Mouse (Mus musculus): Measurements from ENCODE around the gene Samm50. TPM values are rescaled to one million over a fixed set of nuclear protein-coding genes. Genes with fewer than 3 reads are reported as not detected.
A peak's percentile ranks its signal among the peaks of the same experiment; 100 is the strongest.

Samm50 gene
- total RNA-seq, 2 experiments from 2014 or later, result 174 to 210 TPM

DNA sequence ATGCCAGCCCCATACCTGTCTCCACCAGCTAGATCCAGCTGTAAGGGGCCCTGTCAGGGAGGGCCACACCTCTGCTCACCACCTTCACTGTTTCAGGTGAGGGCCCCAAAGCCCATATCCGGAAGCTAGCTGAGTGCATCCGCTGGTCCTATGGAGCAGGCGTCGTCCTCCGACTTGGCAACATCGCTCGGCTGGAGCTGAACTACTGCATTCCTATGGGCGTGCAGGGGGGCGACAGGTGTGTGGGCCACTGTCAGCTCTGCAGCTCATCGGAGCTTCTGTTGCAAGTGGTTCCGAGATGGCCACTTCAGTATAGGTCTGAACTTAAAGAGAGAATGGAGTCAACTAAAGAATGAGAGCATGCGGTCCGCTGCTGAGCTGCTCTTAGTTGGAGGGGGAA lies 18.9 kb downstream of the Samm50 start:
- no peak for DNase-seq (ENCODE audit: low spot score)

DNA sequence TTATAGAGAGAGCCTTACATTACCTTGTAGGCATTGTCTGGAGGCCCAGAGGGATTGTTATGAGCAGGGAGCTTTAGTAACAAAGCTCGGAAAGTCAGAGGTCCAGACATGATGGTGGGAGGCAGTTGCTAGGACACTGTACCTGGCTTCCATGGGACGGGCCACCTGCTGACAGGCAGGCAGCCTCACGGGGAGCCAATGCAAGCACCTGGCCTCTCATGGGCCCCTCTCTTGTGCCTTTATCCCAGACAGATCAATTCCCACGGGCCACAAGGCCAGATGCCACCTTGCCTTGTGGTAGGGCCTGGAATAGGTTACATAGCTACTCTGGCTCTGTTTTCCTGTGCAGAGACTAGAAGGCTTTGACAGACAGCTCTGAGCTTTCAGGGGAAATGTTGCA lies 19.5 kb downstream of the Samm50 start:
- no peak for DNase-seq (ENCODE audit: low spot score)

DNA sequence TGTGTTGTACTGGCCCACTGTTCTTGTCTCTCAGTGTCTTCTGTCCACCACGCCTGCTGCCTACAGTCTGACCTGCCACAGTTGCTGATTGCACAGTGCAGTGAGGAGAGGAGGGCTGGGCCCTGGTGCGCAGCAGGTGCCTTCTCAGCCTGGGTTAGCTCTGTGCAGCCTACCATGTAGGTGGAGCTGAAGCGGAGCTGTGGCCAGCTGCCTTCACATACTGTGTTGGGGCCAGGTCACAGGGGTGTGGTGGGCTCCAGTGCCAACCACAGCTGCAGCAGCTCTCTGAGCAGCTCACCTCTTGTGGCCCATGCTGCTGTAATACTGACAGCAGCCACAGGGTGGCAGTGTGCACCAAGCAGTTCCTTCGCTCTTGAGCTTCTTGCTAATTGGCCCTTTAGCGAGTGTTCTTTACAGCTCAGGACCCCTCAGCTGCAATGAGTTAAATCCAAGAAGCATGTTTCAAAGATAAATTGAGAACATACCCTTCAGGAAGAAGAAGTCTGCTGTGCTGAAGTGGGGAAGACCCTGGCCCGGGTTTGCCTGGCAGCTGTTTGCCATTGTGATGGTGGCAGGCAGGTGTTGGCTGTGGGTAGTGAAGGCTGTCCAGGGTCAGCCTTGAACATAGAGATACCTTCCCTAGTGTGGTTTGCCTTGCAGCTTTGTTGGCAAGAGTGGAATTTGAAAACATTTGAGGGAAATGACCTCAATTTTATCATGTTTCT lies 20.2 kb downstream of the Samm50 start:
- DNase-seq (ENCODE audit: low spot score), result peak; percentile 87

DNA sequence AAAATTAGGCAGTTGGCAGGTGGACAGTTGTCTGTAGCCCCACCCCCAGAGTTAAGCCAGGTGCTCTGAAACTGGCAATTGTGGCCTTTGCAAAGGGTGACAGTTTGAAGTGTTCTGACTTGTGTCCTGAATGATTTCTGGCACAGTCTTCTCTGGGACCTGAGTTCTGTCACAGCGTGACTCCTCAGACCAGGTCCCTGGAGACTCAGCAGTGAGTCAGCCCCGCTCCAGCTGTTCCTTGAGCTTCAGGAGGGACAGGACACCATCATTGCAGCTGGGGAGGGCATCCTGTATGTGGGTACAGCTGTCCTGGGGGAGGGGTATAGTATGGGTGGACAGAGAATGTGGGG lies 20.7 kb downstream of the Samm50 start:
- DNase-seq (ENCODE audit: low spot score), result peak; percentile 53

DNA sequence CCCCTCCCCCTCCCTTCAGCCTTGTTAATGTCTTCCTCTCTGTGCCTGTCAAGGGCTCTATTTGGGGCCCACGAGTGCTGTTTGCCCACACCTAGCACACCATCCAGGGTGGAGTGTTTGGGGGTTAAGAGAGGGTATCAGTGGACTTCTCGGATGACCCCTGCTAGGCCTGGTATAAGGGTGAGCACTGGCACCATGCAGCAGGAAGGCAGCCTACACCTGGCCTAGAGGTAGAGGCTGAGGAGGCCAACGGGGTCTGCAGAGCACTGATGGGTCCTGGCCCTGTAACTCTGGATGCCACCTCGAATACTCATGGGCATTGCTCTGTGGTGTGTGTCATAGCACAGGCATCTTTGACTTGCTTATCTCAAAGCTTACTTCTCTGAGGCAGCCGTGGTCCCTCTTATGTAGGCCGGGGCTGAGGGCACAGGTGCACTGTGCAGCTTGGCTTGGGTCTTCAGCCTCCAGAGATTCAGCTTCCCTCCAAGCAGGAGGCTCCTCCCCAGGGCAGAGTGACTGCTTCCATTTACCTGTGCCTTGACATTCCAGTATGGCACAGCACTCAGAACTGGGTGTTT lies 21.2 kb downstream of the Samm50 start:
- DNase-seq (ENCODE audit: low spot score), result no peak

DNA sequence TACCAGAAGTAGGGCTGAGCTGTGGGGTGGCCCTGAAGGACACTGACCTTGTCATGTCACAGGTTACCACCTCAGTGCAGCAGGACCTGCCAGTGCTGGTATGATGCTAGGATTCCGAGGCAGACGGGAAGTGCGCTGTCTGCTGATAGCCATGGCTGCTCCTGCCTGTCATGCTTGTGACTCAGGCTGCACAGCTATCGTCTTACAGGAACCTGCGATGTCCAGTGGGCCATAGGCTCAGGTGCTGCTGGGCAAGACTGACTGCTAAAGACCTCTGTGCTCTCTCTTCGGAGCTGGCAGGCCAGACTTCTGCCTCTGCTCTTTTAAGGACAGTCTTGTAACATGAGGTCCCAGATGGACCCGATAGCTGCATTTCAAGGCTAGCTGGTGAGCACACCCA lies 22.4 kb downstream of the Samm50 start:
- no peak for DNase-seq (ENCODE audit: low spot score)

DNA sequence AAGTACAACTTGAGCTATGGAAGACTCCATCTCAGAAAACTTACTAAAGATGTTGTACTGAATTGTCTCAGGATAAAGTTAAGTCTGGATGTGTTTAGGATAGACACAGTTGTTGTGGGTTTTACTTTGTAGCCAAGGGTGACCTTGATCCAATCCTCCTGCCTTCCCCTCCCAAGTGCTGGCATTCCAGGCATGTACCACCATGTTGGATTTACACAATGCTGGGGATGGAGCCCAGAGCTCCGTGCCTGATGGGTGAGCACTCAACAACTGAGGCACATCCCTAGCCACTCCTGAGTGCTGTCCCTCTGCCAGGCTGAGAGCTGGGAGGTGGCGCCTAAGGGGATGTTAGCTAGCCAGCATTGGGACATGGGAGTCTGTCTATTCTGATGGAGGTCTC lies 23.2 kb downstream of the Samm50 start:
- no peak for DNase-seq (ENCODE audit: low spot score)

DNA sequence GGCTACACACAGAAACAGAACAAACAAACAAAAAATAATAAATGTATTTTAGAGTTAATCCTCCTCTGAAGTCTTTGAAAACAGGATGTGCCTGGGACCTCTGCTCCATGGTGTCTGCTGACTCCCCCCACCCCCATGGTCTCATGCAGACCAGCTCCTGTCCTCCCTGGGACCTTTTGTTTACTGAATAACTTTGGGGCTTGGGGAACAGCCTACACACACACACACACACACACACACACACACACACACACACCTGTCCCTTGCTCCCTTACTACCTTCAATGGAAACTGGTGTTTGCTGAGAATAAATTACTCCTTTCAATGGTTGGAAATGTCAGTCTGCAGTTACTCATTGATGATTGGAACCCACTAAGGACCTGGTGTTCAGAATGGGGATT lies 24.0 kb downstream of the Samm50 start:
- DNase-seq (ENCODE audit: low spot score), result no peak

DNA sequence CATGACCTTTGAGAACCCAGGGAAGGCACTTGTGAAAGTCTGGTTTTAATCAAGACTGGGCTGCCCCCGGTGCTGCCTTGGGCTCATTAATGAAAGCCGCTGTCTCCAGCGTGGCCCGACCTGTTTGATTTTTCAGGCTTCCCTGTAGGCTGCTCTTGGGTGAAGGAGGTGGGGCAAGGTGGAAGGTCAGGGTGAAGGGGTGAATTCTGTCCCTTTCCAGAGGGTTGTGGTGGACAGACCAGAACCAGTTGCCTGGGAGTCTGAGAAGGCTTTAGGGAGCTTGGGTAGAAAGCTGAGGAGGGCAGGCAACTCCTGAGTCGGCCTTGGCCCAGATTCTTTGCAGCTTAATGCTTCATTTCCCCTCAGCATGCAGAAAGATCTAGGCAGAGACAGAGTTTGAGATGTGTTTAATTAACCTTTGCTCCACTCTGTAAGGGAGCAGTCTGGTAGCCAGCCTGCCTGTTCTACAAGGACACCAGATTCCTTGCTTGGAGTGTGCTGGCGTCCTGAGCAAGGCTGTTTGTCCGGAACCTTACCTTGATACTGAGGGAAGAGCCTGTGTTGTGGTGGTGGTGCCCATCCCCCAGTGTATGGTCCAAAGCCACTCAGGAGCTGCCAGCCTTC lies 24.5 kb downstream of the Samm50 start:
- no peak for DNase-seq (ENCODE audit: low spot score)

DNA sequence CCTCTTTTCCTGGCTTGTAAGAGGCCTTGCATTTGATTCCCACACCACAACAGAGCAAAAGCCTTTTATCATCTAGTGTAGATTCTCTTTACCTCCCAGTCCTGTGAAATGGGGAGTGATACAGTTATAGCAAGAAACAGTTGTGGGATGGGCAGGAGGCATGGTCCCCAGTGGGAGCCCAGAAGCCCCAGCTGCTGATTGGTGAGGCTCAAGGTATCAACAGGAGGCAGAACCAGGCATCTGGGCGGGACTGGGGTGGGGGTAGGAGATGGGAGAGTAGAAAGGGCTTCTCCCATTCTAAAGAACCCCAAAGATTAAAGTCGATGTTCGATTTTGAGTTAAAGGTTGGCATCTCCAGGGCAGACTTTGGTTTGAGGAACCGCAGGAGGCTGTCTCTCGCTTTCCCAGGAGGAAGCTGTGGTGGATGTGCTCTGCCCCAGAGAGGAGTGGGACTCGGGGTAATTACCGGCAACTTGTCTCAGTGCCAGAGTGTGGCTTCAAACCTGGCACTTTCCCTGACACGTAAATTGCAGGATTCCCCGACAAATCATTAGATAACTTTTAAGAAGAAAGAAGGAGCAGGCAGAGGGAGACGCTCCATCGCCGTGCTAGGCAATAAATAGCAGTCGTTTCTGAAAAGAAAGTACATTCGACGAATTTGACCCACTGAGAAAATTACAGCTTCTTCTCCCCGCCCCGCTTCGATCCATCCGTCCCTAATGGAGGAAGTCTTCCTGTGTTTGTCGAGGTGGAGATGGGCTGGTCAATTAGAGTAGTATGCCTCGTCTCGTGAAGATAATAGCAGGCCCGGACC lies 26.1 kb downstream of the Samm50 start:
- no peak for DNase-seq (ENCODE audit: low spot score)

DNA sequence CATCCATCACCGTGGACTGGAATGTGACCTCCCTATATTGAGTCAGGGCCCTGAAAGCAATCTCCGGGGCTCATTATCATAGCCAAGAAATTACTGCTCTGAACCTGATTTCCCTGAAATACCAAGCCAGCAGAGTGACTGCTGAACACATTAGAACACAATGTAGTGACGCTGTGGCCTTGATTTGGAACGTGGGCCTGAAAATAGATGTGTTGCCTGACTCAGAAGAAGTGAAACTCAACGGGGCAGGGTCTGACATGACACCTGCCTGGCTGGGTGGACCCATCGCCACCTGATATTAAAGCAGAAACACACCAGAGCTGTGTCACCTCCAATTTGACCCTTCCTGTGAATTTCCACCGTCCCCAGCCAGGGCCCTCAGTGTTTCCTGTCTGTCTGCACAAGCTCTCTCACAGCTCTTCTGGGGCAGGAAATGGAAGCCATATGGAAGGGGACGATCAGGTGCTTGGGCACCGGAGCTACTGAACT lies 26.8 kb downstream of the Samm50 start:
- DNase-seq (ENCODE audit: low spot score), result no peak

DNA sequence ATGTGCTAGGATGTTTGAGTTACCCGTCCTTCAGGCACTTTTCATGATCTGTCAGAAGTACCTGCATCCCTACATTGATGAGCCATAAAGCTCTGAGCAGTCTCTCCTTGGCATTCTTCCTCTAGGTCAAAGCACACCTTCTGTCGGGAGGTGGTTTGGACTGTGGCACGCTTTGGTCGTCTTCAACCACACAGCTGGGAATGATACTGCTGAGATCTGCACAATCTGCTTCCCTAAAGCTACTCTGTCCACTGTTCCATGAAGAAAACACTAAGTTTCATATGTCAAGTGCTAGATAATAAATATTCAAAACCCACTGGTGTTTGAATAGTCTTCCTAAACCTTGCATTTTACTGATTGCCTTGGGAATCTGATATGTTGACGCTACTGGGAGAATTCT lies 29.5 kb downstream of the Samm50 start:
- no peak for DNase-seq (ENCODE audit: low spot score)

DNA sequence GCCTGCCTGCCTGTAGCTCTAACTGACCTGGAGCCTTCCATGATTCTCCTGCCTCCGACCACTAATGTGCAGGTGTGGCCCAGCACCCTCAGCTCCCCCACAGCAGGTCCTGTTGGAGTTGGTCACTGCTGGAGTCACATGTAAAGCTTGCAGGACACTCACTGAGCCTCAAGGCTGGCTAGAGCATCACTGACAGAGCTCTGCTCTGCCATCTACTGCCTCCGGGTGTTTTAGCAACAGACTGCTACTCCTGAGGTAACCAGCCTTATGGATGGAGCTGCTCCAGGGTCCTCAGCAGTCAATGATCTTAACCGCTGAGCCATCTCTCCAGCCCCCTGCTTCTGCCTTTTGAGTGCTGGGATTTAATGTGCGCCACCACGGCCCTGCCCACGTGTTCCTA lies 31.4 kb downstream of the Samm50 start:
- no peak for DNase-seq (ENCODE audit: low spot score)

DNA sequence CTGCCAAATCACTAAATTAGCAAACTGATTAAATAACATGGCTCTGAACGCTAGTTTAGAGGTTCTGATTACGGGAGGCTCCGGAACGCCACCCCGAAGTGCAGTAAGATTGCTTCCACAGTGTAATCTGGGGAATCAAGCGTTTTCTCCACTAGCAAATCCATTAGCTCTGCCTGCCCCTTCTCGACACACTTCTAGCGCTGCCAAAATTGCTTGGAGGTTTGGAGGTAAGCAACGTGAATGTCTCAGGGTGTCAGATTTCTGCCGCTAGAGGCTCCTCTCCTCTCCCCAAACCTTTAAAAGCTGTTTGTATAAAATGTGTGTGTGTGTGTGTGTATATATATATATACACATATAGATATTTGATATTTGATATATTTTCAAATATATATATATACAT lies 32.7 kb downstream of the Samm50 start:
- no peak for DNase-seq (ENCODE audit: low spot score)

DNA sequence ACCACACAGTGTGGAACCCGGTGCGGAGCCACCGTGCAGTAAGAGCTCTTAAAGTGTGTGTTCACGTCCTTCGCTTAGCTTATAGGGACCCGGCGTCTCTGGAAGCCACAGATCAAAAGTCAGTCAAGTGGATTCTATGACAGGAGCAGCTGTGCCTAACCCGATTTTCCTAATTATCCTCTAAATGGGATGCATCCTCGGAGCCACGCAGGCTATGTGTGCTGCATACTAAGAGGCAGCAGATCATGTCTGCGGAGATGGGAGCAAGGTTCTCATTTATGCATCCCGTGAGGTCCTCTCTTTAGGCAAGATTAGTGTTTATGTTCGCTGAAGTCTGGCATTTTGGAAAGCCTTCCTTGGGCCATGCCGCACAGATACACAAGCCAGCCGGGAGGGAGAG lies 34.9 kb downstream of the Samm50 start:
- no peak for DNase-seq (ENCODE audit: low spot score)

DNA sequence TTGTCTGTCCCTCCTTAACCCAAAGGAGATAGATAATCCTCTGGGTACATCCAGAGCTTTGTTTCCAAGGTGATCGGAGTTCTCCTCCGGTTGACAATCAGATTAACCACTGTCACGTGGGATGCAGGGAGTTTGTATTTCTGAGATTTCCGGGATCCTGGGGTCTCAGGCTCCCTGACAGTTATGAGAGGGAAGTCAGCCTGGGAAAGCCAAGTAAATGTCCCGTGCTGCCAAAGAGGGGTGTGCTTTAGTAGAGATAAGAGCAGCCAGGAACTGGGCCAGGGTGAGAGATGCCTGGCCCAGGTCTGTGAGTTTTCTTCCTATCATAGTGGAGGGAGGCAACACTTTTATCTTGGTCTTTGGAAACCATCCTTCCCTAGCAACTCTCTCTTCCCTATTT lies 38.6 kb downstream of the Samm50 start:
- no peak for DNase-seq (ENCODE audit: low spot score)

DNA sequence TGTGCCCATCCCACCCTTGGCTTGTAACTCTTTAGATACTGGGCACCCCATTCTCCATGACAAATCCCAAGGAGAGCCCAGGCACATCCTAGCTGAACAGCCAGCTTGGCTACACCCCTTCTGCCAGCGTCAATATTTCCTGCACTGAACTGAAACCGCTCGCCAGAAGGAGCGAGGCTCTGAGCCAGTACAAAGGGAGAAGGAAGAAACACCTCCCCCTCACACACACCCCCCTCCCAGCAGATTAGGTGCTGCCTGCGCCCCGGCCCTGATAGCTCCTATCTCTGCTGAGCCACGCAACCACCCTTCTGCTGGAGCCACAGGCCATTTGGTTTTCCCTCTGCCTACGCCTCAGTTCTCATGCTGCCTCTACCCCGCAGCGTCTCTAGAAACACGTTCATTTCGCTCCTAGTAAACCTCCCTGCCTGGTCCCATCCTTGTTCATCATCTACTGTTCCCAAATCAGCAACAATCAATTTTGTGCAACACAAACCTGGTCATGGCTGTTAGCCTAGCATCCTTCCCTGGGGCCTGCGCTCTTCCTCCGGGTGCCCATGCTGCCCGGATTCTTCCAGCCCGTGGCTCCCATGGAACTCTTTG lies 39.2 kb downstream of the Samm50 start:
- no peak for DNase-seq (ENCODE audit: low spot score)

DNA sequence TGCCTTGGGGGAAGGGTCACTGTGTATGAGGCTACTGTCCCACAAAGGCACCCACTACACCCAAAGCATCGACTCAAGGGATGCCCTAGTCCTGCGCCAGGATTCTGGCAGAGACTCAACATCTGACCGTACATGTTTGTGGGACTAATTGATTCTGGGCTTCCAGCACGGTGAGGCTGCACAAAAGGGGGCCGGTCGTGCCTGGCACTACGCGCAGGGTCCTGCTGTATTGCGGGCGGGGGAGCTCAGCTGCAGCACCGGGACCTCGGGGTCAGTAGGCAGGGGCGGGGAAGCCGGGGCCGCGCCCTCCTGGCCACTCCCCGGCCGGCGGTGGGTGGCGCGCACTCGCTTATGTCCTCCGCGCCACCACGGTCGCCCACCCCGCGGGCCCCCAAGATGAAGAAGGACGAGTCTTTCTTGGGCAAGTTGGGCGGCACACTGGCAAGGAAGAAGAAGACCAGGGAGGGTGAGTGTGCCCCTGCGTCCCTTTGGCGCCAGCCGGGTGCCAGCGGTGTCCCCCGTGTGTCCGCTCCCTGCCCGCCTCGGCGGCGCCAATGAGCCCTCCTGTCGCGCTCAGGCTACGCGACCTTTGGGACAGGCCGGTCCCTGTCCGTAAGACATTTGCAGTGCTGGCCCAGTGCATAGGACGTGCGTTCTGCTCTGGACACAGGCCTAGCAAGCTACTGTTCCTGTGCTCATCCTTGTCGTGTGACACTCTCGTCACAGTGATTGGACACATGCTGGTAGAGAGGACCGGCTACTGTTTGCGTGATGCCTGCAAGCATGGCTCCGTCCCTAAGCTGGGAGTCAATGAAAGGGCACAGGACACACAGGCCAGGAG lies 39.9 kb downstream of the Samm50 start, which contains the start of gene Parvb:
Gene Parvb (plus strand): TSS at position 323 of the 841 bp plus-strand sequence.
- DNase-seq (ENCODE audit: low spot score), result peak; percentile 68

DNA sequence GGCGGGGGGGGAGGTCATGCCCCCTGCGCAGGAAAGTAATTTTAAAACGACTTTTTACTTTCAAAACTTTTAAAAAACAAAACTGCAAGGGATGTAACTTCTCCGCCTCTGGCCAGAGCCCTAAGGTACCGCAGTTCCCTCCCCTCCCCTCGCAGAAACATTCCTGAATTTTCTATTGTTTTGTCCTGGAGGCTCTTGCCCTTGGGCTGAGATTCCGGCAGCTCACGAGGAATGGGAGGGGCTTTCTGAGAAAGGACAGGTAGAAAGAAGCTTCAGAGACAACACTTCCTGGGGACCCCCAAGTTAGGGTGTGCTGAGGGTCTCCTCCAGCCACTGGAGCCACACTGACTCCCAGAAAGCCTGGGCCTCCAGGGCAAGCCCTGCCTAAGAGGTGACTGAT lies 40.6 kb downstream of the Samm50 start:
- no peak for DNase-seq (ENCODE audit: low spot score)

DNA sequence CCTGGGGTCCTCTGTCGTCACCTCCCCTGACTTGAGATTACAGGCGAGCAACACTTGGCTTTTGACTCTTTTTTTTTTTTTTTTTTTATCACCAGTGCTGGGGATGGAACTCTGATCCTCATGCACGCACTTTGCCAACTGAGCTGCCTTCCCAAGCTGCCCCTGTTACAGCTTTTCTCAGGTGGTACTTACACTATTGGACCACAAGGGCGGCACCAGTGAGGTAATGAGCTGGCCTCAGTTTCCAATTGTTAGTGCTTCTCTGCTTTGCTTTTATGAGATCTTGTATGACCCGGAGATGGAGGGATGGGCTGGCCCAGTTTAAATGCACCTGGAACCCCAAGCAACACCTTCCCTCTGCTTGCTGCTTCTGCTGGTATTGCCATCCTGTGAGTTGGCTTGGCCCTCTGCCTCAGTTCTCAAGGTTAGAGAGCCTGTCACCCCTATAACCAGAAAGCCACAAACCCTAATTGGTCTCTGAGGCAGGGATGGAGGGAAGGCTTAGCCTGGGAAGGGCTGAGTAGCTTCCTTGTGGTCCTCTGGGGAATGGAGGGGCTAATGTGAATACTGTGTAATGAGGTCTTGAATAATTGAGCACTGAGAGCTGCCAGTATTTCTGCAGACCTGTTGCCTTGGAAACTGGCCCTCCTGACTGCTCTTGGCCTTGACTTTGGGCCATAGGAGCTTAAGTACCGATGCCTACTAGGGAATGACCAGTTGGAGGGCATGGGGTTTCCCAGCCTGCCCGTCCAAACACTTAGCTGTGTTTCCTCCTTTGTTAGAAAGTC lies 42.9 kb downstream of the Samm50 start:
- no peak for DNase-seq (ENCODE audit: low spot score)
